Mouse (Mus musculus) erythroblast, embryonic 14.5 days (primary cell): ENCODE results near the gene Hist1h4f. TPM values are rescaled to one million over a fixed set of nuclear protein-coding genes. Genes with fewer than 3 reads are reported as not detected.
"Not testable (repeated sequence)": the region's sequence is repeated elsewhere in the genome, so short reads cannot be mapped to it uniquely, and the experiment has no call there.

ENCODE experiments used
- H3K27me3 ChIP-seq: 2 replicates; pipeline ENCODE4 v1.6.1; 2012; ENCODE audit warnings: inconsistent platforms; ENCODE audit not compliant: control insufficient read depth
- H3K36me3 ChIP-seq: 2 replicates; pipeline ENCODE4 v1.6.1; 2012; ENCODE audit warnings: mild to moderate bottlenecking, inconsistent platforms; ENCODE audit not compliant: control insufficient read depth
- H3K4me1 ChIP-seq: 2 replicates; pipeline ENCODE4 v1.6.1; 2012; ENCODE audit warnings: inconsistent platforms; ENCODE audit not compliant: control insufficient read depth
- H3K4me3 ChIP-seq: replicated peaks from 2 replicates; pipeline ENCODE3; 2012; ENCODE audit warnings: moderate library complexity, mild to moderate bottlenecking, inconsistent platforms
- H3K9me3 ChIP-seq: 2 replicates; pipeline ENCODE4 v1.6.1; 2012; ENCODE audit warnings: low read length, inconsistent platforms, mixed read lengths; ENCODE audit not compliant: control insufficient read depth
- GATA1 ChIP-seq: IDR thresholded peaks from 2 replicates; pipeline ENCODE4 v1.6.1; 2012; ENCODE audit warnings: low read length, inconsistent platforms, mixed read lengths
- TAL1 ChIP-seq: IDR thresholded peaks from 3 replicates; pipeline ENCODE4 v1.6.1; 2012; ENCODE audit warnings: low read length, inconsistent platforms, mixed read lengths
- polyA plus RNA-seq: library from polyadenylated mRNA; stranded (reverse); fragments of >175 nt; gene quantifications from 2 replicates; pipeline ENCODE4 v1.2.3, GENCODE M21; 2012

The Hist1h4f gene
- polyA plus RNA-seq, 1 experiment: 13.8 TPM

- TF ChIP-seq GATA1 (no peak), TAL1 (no peak)
- Histone ChIP-seq H3K4me1 (peaks cover 61% of the 10 kb centered on the region), H3K9me3 (no peaks in the 10 kb centered on the region), H3K27me3 (no peaks in the 10 kb centered on the region), H3K36me3 (peaks cover 4% of the 10 kb centered on the region; the same call in 1 of the 2 replicates), H3K4me3 (peak overlapping the region; percentile 67)
Measured at GRCm38 (mm10) chr13:23586099-23586939, 34.9 kb upstream of the Hist1h4f start.

- not testable (repeated sequence) for H3K36me3 ChIP-seq, H3K27me3 ChIP-seq, H3K9me3 ChIP-seq
- Histone ChIP-seq H3K4me1 (peaks cover 67% of the 10 kb centered on the region), H3K4me3 (peak overlapping the region; percentile 67)
Measured at GRCm38 (mm10) chr13:23585442-23586098, 34.1 kb upstream of the Hist1h4f start.

- Histone ChIP-seq H3K4me3 (peak overlapping the region; percentile 67), H3K4me1 (peaks cover 71% of the 10 kb centered on the region), H3K27me3 (no peaks in the 10 kb centered on the region), H3K9me3 (no peaks in the 10 kb centered on the region), H3K36me3 (peaks cover 4% of the 10 kb centered on the region; the same call in 1 of the 2 replicates)
- TF ChIP-seq TAL1 (no peak), GATA1 (no peak)
Measured at GRCm38 (mm10) chr13:23585029-23585441, 33.6 kb upstream of the Hist1h4f start.

- Histone ChIP-seq H3K36me3 (peaks cover 7% of the 10 kb centered on the region), H3K4me1 (peaks cover 74% of the 10 kb centered on the region), H3K9me3 (no peaks in the 10 kb centered on the region), H3K27me3 (no peaks in the 10 kb centered on the region), H3K4me3 (peak overlapping the region; percentile 67)
- no peak for TF ChIP-seq TAL1
- TF ChIP-seq GATA1: no peak
Measured at GRCm38 (mm10) chr13:23584331-23584730, 32.9 kb upstream of the Hist1h4f start.

- Histone ChIP-seq H3K4me3 (peak overlapping the region; percentile 67), H3K36me3 (peaks cover 10% of the 10 kb centered on the region), H3K4me1 (peaks cover 73% of the 10 kb centered on the region), H3K27me3 (no peaks in the 10 kb centered on the region), H3K9me3 (no peaks in the 10 kb centered on the region)
- TF ChIP-seq GATA1: no peak
- TF ChIP-seq TAL1: no peak
Measured at GRCm38 (mm10) chr13:23583387-23584068, 32.1 kb upstream of the Hist1h4f start.

- H3K27me3 ChIP-seq: no peaks in the 10 kb centered on the region
- peaks cover 10% of the 10 kb centered on the region for H3K36me3 ChIP-seq
- no peaks in the 10 kb centered on the region for H3K9me3 ChIP-seq
- H3K4me1 ChIP-seq: peaks cover 70% of the 10 kb centered on the region
- peak overlapping the region; percentile 67 for H3K4me3 ChIP-seq
- TF ChIP-seq TAL1: no peak
- TF ChIP-seq GATA1: 0 out of 2 replicates have a peak, but pooled peaks have one; percentile 1
Measured at GRCm38 (mm10) chr13:23582219-23583056, 31.0 kb upstream of the Hist1h4f start.

GRCm38 (mm10) chr13:23581408-23582218 lies 30.2 kb upstream of the Hist1h4f start, which contains the start of gene Hist1h4d:
Gene Hist1h4d (plus strand): TSS chr13:23581598.
- Histone ChIP-seq H3K9me3 (no peaks in the 10 kb centered on the region), H3K27me3 (no peaks in the 10 kb centered on the region), H3K4me3 (peak within 1 kb of the TSS; percentile 67), H3K36me3 (peaks cover 11% of the 10 kb centered on the region), H3K4me1 (peaks cover 71% of the 10 kb centered on the region)
- TF ChIP-seq GATA1 (no peak), TAL1 (no peak; the same call in 2 of the 3 replicates)

- peaks cover 56% of the 10 kb centered on the region for H3K4me1 ChIP-seq
- H3K4me3 ChIP-seq: peak overlapping the region; percentile 76
- H3K9me3 ChIP-seq: no peaks in the 10 kb centered on the region
- TF ChIP-seq TAL1 (no peak), GATA1 (no peak)
- H3K27me3 ChIP-seq: no peaks in the 10 kb centered on the region
- H3K36me3 ChIP-seq: peaks cover 11% of the 10 kb centered on the region
Measured at GRCm38 (mm10) chr13:23577835-23578234, 26.4 kb upstream of the Hist1h4f start.
